Mouse (Mus musculus) liver, adult 2 months (tissue): ENCODE data around the gene Agtrap.

Experiments used
- CTCF ChIP-seq: fragments of 200-500 bp; IDR thresholded peaks from 2 replicates; pipeline ENCODE4 v1.5.1; 2011; ENCODE audit warnings: low read depth, low read length, control low read depth
- POLR2A ChIP-seq: fragments of 200-500 bp; IDR thresholded peaks from 2 replicates; pipeline ENCODE4 v1.6.1; 2011; ENCODE audit warnings: low read length, control low read depth; ENCODE audit not compliant: insufficient read depth; ENCODE audit errors: extremely low read depth

DNA sequence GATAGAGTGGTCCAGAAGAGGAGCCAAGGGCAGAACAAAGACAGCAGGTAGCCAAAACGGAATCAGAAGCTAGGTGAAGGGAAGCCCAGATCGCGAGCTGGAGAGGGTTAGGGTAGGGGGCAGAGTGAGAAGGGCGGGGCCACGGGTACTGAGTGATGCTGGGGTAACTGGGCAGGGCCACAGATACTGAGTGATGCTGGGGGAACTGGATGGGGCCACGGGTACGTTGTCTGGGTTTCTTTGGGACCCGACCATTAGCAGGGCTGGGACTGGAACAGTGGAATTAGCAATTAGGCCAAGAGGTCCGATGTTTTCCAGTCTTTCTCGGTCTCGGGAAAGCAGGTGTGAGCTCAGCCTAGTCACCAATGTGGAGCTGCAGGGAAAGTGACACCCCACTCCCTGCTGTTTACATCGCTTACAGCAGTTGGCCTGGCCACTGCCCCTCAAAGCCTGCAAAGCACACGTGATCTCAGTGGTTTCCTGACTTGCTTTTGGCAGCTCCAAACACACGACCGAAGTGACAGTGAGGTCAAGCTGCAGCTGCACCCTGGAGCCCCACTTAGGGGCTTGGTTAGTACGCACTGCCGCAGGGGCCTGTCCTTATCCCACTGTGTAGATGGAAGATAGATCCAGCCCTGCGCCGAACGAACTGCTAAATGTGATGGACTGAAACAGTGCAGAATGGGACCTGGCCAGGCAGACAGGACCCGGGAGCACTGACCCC, 4.5 kb downstream of the Agtrap start:
- TF ChIP-seq CTCF (no peak), POLR2A (no peak)
